Mouse (Mus musculus) hindbrain, postnatal 0 days (tissue): Measurements from ENCODE around the gene Olfr811. TPM values are rescaled to one million over a fixed set of nuclear protein-coding genes. Genes with fewer than 3 reads are reported as not detected.

Source experiments
- ATAC-seq: fragments of 200-750 bp; cut with Nextera tagmentation; 2 replicates; pipeline ENCODE4 v1.8.0; 2017; ENCODE audit warnings: mild to moderate bottlenecking, moderate TSS enrichment, moderate library complexity
- DNase-seq: peaks from one replicate; pipeline ENCODE4 v3.0.0-alpha.2; 2015; ENCODE audit warnings: low spot score
- H3K27ac ChIP-seq: fragments of 300-500 bp; sonication (generic); 2 replicates; pipeline ENCODE4 v1.5.1; 2014; ENCODE audit warnings: mild to moderate bottlenecking
- H3K27me3 ChIP-seq: fragments of 300-500 bp; sonication (generic); 2 replicates; pipeline ENCODE4 v1.6.1; 2014; ENCODE audit warnings: low read length, mixed read lengths; ENCODE audit not compliant: insufficient read depth
- H3K36me3 ChIP-seq: fragments of 300-500 bp; sonication (generic); 2 replicates; pipeline ENCODE4 v1.6.1; 2014; ENCODE audit warnings: low read length, mixed read lengths; ENCODE audit not compliant: insufficient read depth
- H3K4me1 ChIP-seq: fragments of 300-500 bp; sonication (generic); 2 replicates; pipeline ENCODE4 v1.6.1; 2014; ENCODE audit warnings: antibody characterized with exemption, low read length, mixed read lengths; ENCODE audit not compliant: insufficient read depth
- H3K4me2 ChIP-seq: fragments of 300-500 bp; sonication (generic); 2 replicates; pipeline ENCODE4 v1.6.1; 2014; ENCODE audit warnings: low read depth, mild to moderate bottlenecking, low read length, moderate library complexity, mixed read lengths
- H3K4me3 ChIP-seq: fragments of 300-500 bp; sonication (generic); 2 replicates; pipeline ENCODE4 v1.5.1; 2014; ENCODE audit warnings: low read length
- H3K9ac ChIP-seq: fragments of 300-500 bp; sonication (generic); replicated peaks from 2 replicates; pipeline ENCODE4 v1.6.1; 2014; ENCODE audit warnings: mild to moderate bottlenecking, low read length, moderate library complexity, mixed read lengths
- H3K9me3 ChIP-seq: fragments of 300-500 bp; sonication (generic); 2 replicates; pipeline ENCODE4 v1.6.1; 2016; ENCODE audit warnings: low read length, mixed read lengths
- CTCF ChIP-seq: IDR thresholded peaks from 2 replicates; pipeline ENCODE4 v1.5.1; 2016; ENCODE audit warnings: antibody characterized with exemption, control low read depth, low read depth
- WGBS: fragments of 180-500 bp; shearing (Covaris S2); extraction: QIAGEN DNeasy Blood & Tissue Kit; methylation state at CpG from one replicate; pipeline ENCODE4 v1.1.7; 2014; 5-methylcytosine and 5-hydroxymethylcytosine counted together
- polyA plus RNA-seq: library from polyadenylated mRNA; unstranded; fragments of >200 nt; fragmentation: Nextera tagmentation; extraction: Ambion mirVana; gene quantifications from 2 replicates; pipeline ENCODE4 v1.2.1, GENCODE M21; 2015
- total RNA-seq: library from RNA; depleted of rRNA; stranded (reverse); fragments of >200 nt; gene quantifications from 2 replicates; pipeline ENCODE4 v1.2.3, GENCODE M21; 2014; rRNA removed

Gene Olfr811
- total RNA-seq (not detected in 2 replicates), polyA plus RNA-seq (not detected in 2 replicates)

DNA sequence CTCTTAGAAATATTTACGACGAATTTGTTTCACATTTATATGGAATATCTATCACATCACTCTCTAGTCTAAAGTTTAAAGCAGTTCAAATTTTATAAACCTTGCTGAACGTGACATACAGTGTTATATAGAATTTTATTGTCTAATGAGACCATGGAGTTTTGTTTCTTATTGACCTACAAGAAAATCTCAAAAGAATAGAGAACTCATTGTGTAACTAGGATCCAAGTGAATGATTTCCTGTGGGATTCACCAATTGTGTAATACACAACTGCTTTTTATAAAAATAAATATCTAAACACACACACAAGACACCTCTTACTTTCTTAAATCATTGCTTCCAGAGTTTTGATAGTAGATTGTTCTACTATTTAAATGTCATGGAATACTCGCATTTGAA lies at the start of gene Olfr811:
Gene Olfr811 (minus strand): TSS at position 101 of the 400 bp plus-strand sequence.
- ATAC-seq: no peak
- H3K36me3 ChIP-seq: no peaks in the 10 kb centered on the region
- H3K4me2 ChIP-seq: no peak within 1 kb of the TSS
- no peaks in the 10 kb centered on the region for H3K27me3 ChIP-seq
- 87% methylated on average over 4 of the region's 4 CpGs for WGBS
- no peak within 1 kb of the TSS for H3K27ac ChIP-seq
- H3K9me3 ChIP-seq: no peaks in the 10 kb centered on the region
- no peaks in the 10 kb centered on the region for H3K4me1 ChIP-seq
- H3K4me3 ChIP-seq: no peak within 1 kb of the TSS
- no peak for TF ChIP-seq CTCF
- H3K9ac ChIP-seq: no peak within 1 kb of the TSS
- DNase-seq: no peak

DNA sequence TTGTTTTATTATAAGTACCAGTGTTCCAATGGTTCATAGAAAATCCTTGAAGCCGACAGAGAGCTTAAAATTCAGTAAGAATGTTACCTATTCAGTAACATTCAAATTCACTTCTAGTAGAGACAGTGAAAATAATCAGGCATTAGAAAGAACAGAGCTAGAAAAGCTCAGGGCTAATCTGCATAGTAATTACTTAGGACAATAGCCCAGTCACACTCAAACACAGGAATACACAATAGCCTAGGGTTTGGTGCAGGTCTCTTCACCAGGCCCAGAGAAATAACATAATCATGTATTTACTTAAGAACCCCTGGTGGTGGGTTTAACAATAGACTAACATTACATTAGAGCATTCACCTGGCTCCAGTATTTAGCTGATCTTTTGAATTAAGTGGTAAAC lies 43.1 kb upstream of the Olfr811 start:
- H3K4me3 ChIP-seq: no peak overlapping the region
- no peak overlapping the region for H3K9ac ChIP-seq
- H3K27me3 ChIP-seq: no peaks in the 10 kb centered on the region
- H3K36me3 ChIP-seq: no peaks in the 10 kb centered on the region
- 45% methylated on average over 1 of the region's 1 CpGs for WGBS
- H3K27ac ChIP-seq: no peak overlapping the region
- ATAC-seq: no peak
- no peak for TF ChIP-seq CTCF
- no peak for DNase-seq
- no peak overlapping the region for H3K4me2 ChIP-seq
- H3K4me1 ChIP-seq: no peaks in the 10 kb centered on the region
- no peaks in the 10 kb centered on the region for H3K9me3 ChIP-seq

DNA sequence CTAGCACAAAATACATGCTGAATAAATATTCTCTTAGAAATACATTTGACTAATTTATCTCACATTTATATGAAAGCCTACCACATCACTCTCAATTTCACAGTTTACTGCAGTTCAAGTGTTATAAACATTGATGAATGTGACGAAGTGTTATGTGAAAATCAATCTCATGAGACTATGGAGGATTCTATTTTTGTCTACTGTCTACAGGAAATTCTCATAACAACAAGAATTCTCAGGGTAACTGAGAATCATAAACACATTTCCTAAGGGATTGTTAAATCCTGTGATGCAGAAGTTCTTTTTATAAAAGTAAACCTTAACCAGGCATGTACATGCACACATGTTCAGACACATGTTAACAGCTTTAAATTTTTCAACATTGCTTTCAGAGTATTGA lies 41.8 kb upstream of the Olfr811 start, which contains the start of gene Olfr812:
Gene Olfr812 (minus strand): TSS at position 101 of the 400 bp plus-strand sequence.
- Histone ChIP-seq H3K36me3 (no peaks in the 10 kb centered on the region), H3K4me2 (no peak within 1 kb of the TSS), H3K27ac (no peak within 1 kb of the TSS), H3K9ac (no peak within 1 kb of the TSS), H3K4me1 (no peaks in the 10 kb centered on the region), H3K27me3 (no peaks in the 10 kb centered on the region), H3K9me3 (no peaks in the 10 kb centered on the region), H3K4me3 (no peak within 1 kb of the TSS)
- WGBS: 67% methylated on average over 1 of the region's 1 CpGs
- no peak for DNase-seq
- no peak for ATAC-seq
- no peak for TF ChIP-seq CTCF

DNA sequence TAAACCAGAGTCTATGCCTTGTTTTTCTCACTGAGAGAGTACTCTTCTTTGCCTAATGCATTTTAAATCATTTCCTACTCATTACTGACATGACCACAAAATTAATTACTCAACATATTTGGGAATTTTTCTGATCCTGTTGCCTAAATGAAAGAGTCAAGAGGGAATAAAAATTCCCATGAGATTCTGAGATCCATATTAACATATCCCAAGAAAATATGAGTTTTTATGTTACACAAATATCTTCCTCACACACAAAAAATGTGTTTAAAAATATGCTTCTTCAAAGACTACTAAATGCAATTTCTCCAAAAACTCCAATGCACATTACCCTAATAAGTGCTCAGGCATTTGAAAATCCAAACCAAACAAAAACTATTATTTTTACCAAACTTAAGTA lies 9.4 kb downstream of the Olfr811 start, which contains the start of gene Olfr810:
Gene Olfr810 (minus strand): TSS at position 101 of the 400 bp plus-strand sequence.
- DNase-seq (no peak), ATAC-seq (no peak)
- no peaks in the 10 kb centered on the region for H3K9me3 ChIP-seq
- H3K27me3 ChIP-seq: no peaks in the 10 kb centered on the region
- no peaks in the 10 kb centered on the region for H3K4me1 ChIP-seq
- H3K9ac ChIP-seq: no peak within 1 kb of the TSS
- no peak within 1 kb of the TSS for H3K4me2 ChIP-seq
- no peak within 1 kb of the TSS for H3K27ac ChIP-seq
- TF ChIP-seq CTCF: no peak
- no peak within 1 kb of the TSS for H3K4me3 ChIP-seq
- H3K36me3 ChIP-seq: no peaks in the 10 kb centered on the region

DNA sequence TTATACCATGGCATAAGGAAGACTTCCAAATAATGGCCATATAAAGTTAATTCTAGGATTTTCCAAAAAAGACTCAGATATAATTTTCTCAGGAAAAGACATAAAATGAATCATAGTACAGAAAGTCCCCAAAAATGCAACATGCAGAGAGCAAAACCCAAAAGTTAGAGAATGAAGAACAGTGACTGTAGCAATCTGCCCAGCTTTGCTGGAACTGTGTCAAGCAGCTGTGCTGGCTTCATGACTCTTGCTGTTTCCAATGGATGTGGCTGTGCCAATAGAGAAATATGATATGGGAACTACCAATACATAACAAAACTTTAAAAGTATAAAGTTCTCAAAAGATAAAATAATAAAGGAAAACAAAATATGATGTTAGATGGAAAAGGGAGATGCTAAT lies 26.1 kb downstream of the Olfr811 start:
- no peaks in the 10 kb centered on the region for H3K27me3 ChIP-seq
- H3K27ac ChIP-seq: no peak overlapping the region
- no peaks in the 10 kb centered on the region for H3K9me3 ChIP-seq
- H3K4me3 ChIP-seq: no peak overlapping the region
- no peaks in the 10 kb centered on the region for H3K36me3 ChIP-seq
- no peak for DNase-seq
- ATAC-seq: no peak
- TF ChIP-seq CTCF: no peak
- H3K4me2 ChIP-seq: no peak overlapping the region
- H3K4me1 ChIP-seq: no peaks in the 10 kb centered on the region
- H3K9ac ChIP-seq: no peak overlapping the region

DNA sequence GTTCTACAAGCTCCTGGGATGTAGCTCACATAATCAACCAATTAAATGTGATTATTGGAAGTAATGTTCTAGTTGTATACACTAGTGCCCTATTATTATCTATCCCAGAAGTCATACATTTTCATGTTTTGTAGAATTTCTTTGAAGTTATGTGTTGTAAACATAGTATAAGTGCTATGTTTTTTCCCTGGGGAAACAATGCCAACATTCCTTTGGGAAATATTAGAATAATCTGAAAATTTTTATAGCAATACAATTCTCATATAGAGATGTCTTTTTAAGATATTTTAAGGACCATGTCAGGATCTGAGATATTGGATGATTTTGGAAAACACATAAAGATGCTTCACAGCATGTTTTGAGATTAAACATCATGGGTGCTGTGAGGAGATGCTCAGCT lies 29.9 kb downstream of the Olfr811 start, which contains the start of gene Olfr809:
Gene Olfr809 (plus strand): TSS at position 301 of the 400 bp plus-strand sequence.
- Histone ChIP-seq H3K9ac (no peak within 1 kb of the TSS), H3K36me3 (no peaks in the 10 kb centered on the region), H3K27ac (no peak within 1 kb of the TSS), H3K4me1 (no peaks in the 10 kb centered on the region), H3K27me3 (no peaks in the 10 kb centered on the region), H3K4me3 (no peak within 1 kb of the TSS), H3K9me3 (no peaks in the 10 kb centered on the region), H3K4me2 (no peak within 1 kb of the TSS)
- no peak for ATAC-seq
- DNase-seq: no peak
- TF ChIP-seq CTCF: no peak

DNA sequence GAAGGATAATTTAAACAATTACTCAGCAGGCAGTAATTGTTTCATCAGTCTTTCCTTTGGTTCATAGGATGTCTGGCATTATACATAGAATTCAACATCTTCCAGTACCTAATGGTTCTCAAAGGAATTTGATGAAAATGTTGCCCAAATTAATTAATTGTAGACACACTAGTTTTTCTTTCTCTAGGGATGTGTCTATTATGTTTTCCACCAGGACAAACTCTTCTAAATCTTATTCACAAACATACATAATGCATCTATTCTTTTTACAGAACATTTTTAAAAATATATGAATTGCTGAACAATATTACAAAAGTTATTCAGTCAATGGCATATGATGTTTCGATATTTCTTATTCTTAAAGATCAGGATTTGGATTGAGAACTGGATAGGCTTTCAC lies 39.0 kb downstream of the Olfr811 start, which contains the start of gene Olfr808:
Gene Olfr808 (plus strand): TSS at position 301 of the 400 bp plus-strand sequence.
- WGBS: 98% methylated on average over 1 of the region's 1 CpGs
- no peak within 1 kb of the TSS for H3K4me3 ChIP-seq

More for the DNA sequence above, 39.0 kb downstream of the Olfr811 start, which contains the start of gene Olfr808:
- Histone ChIP-seq H3K9ac (no peak within 1 kb of the TSS), H3K4me1 (no peaks in the 10 kb centered on the region), H3K27me3 (no peaks in the 10 kb centered on the region), H3K27ac (no peak within 1 kb of the TSS), H3K36me3 (no peaks in the 10 kb centered on the region), H3K9me3 (no peaks in the 10 kb centered on the region), H3K4me2 (no peak within 1 kb of the TSS)
- DNase-seq (no peak), ATAC-seq (no peak)
- no peak for TF ChIP-seq CTCF
